Mouse (Mus musculus) megakaryocyte-erythroid progenitor cell, adult 5-6 weeks (primary cell): ENCODE measurements around the gene Aftph. TPM values are rescaled to one million over a fixed set of nuclear protein-coding genes. Genes with fewer than 3 reads are reported as not detected.

ENCODE experiments used
- total RNA-seq, 2 experiments: library from RNA; stranded (forward) in 1 of 2; stranded (reverse) in 1 of 2; fragments of 200-1000, 215-1000 nt in 1 of 2; fragments of >200 nt in 1 of 2; fragmentation: Nextera tagmentation in 1 of 2; gene quantifications; 2 replicates each; pipeline ENCODE4 v1.2.3; 2014 to 2017

The Aftph gene
- total RNA-seq, 2 experiments from 2014 or later: 52.0 to 79.9 TPM

Other genes starting within 250 kb of the Aftph start
- 10.0 and 11.8 TPM in 2 replicates for gene Sertad2, start 198.3 kb downstream of the Aftph start, total RNA-seq (2014; fragmentation: Nextera tagmentation)
- gene Sertad2, start 198.3 kb downstream of the Aftph start, total RNA-seq (2017): 10.1 and 13.3 TPM in 2 replicates
- 5.6 and 13.5 TPM in 2 replicates for gene Lgalsl, start 89.5 kb upstream of the Aftph start, total RNA-seq (2014; fragmentation: Nextera tagmentation)
- gene Lgalsl, start 89.5 kb upstream of the Aftph start, total RNA-seq (2017): 1.4 and 3.9 TPM in 2 replicates